Mouse (Mus musculus) ES-E14 (cell line): ENCODE measurements around the gene Rbm39.

Source experiments
- CHD2 ChIP-seq: IDR thresholded peaks from 2 replicates; pipeline ENCODE4 v1.6.1; 2014; ENCODE audit warnings: mild to moderate bottlenecking, low read depth, low read length, inconsistent platforms
- HCFC1 ChIP-seq: IDR thresholded peaks from 2 replicates; pipeline ENCODE4 v1.6.1; 2012; ENCODE audit warnings: low read length, inconsistent platforms, borderline replicate concordance; ENCODE audit not compliant: insufficient read depth
- MAFK ChIP-seq: IDR thresholded peaks from 2 replicates; pipeline ENCODE4 v1.6.1; 2014; ENCODE audit warnings: mild to moderate bottlenecking, low read depth, low read length, inconsistent platforms; ENCODE audit not compliant: insufficient read depth
- ZC3H11A ChIP-seq: IDR thresholded peaks from 2 replicates; pipeline ENCODE4 v1.6.1; 2012; ENCODE audit warnings: low read depth, mild to moderate bottlenecking, inconsistent platforms, low read length, borderline replicate concordance
- ZNF384 ChIP-seq: IDR thresholded peaks from 2 replicates; pipeline ENCODE4 v1.6.1; 2012; ENCODE audit warnings: low read depth, low read length, inconsistent platforms

DNA sequence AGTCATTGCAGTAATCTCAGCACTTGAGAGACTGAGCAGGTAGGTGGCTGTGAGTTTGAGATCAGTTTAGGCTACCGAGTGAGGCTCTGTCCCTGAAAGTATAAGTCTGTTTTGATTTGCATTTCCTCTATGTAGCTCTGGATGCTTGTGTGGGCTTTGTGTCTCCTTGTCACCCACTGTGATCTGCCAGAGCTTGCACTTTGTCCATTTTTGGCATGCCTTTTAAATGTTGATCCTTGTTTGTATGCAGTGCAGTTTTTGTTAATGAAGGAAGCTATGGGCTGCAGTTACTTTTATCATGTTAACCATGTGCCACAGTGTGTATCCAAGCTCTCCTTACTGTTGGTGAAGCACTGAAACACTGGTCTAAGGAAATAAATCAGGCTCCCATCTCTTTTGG, 37.7 kb upstream of the Rbm39 start:
- no peak for TF ChIP-seq ZNF384
- TF ChIP-seq HCFC1: no peak
- TF ChIP-seq MAFK: no peak
- no peak for TF ChIP-seq CHD2
- TF ChIP-seq ZC3H11A: no peak
